Mouse (Mus musculus) heart, adult 2 months (tissue): ENCODE data around the gene Ctdnep1. TPM values are rescaled to one million over a fixed set of nuclear protein-coding genes. Genes with fewer than 3 reads are reported as not detected.
"Not testable (repeated sequence)": the region's sequence is repeated elsewhere in the genome, so short reads cannot be mapped to it uniquely, and the experiment has no call there.

ENCODE experiments used
- DNase-seq, 2 experiments: peaks; one replicate each; pipeline ENCODE4 v3.0.0; 2021
- H3K27ac ChIP-seq: fragments of 200-600 bp; 2 replicates; pipeline ENCODE4 v1.8.1; 2022
- H3K27me3 ChIP-seq: fragments of 200-500 bp; 2 replicates; pipeline ENCODE4 v1.6.1; 2012; ENCODE audit warnings: mild to moderate bottlenecking, low read length, inconsistent platforms, mixed read lengths; ENCODE audit not compliant: control insufficient read depth, insufficient read depth
- H3K36me3 ChIP-seq: fragments of 200-500 bp; 2 replicates; pipeline ENCODE4 v1.6.1; 2012; ENCODE audit warnings: low read length, inconsistent platforms; ENCODE audit not compliant: control insufficient read depth, insufficient read depth
- H3K4me1 ChIP-seq: fragments of 200-500 bp; 2 replicates; pipeline ENCODE4 v1.6.1; 2011; ENCODE audit warnings: low read length; ENCODE audit not compliant: control insufficient read depth, insufficient read depth
- H3K4me3 ChIP-seq: fragments of 200-600 bp; 2 replicates; pipeline ENCODE4 v1.8.1; 2022
- H3K79me2 ChIP-seq: fragments of 200-500 bp; replicated peaks from 2 replicates; pipeline ENCODE4 v1.6.1; 2012; ENCODE audit warnings: mild to moderate bottlenecking, inconsistent platforms, low read length, moderate library complexity, mixed read lengths; ENCODE audit not compliant: control insufficient read depth, insufficient read depth
- H3K9ac ChIP-seq: fragments of 200-500 bp; 2 replicates; pipeline ENCODE4 v1.6.1; 2012; ENCODE audit warnings: low read depth, mild to moderate bottlenecking, control low read depth, inconsistent platforms, low read length, mixed read lengths
- CTCF ChIP-seq: fragments of 200-600 bp; IDR thresholded peaks from 2 replicates; pipeline ENCODE4 v1.8.1; 2022; ENCODE audit warnings: antibody characterized with exemption, mild to moderate bottlenecking, moderate library complexity
- EP300 ChIP-seq: fragments of 200-500 bp; IDR thresholded peaks from 2 replicates; pipeline ENCODE4 v1.6.1; 2011; ENCODE audit warnings: low read depth, low read length, control low read depth; ENCODE audit not compliant: insufficient read depth
- POLR2A ChIP-seq: fragments of 200-500 bp; IDR thresholded peaks from 2 replicates; pipeline ENCODE4 v1.6.1; 2011; ENCODE audit warnings: mild to moderate bottlenecking, low read depth, low read length, control low read depth; ENCODE audit not compliant: insufficient read depth
- WGBS: fragments of 180-500 bp; shearing (Covaris S2); methylation state at CpG from one replicate; pipeline ENCODE4 v1.1.7; 2018; 5-methylcytosine and 5-hydroxymethylcytosine counted together
- intact Hi-C: fragments of 180-260 bp; cut with DNase I; formaldehyde crosslinking; loops from one replicate; pipeline ENCODE4 v1.15.1; 2025
- polyA plus RNA-seq: library from polyadenylated mRNA; depleted of rRNA; stranded (reverse); fragments of >200 nt; gene quantifications from 2 replicates; pipeline ENCODE4 v1.2.3, GENCODE M21; 2012
- total RNA-seq, 2 experiments: library from RNA; stranded (reverse); gene quantifications; 2 replicates each; pipeline ENCODE4 v1.2.3; 2021

Gene Ctdnep1
- total and polyA plus RNA-seq, 3 experiments, result 138 to 144 (median 143) TPM

DNA sequence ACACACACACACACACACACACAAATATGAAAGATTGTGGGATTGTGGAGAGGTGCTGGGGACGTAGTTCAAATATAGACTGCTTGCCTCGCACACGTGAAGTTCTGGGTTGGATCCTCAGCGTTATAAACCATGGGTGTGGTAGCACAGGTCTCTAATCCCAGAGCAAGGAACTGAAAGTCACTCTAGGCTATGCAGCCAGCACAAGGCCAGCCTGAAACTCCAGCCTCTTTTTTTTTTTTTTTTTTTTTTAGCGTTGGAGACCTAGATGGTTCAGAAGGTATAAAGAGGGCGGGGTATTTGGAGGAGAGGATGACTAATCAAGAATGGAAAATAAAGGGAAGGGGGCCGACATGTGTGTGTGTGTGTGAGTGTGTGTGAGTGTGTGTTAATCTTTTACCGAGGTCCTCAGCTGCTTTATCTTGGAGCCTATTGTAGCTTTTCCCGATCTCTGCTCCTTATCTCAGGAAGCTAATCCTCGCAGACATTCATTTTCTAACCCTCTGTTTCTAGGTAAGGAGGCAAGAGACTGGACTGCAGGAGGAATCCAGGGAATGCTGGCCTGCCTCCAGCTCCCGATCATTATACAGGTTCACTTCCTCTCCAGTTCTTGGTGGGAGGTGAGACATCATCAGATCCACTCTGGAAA lies 27.6 kb upstream of the Ctdnep1 start:
- DNase-seq, result no peak
- intact Hi-C loops, result no loop called here
- no peak overlapping the region for H3K9ac ChIP-seq

DNA sequence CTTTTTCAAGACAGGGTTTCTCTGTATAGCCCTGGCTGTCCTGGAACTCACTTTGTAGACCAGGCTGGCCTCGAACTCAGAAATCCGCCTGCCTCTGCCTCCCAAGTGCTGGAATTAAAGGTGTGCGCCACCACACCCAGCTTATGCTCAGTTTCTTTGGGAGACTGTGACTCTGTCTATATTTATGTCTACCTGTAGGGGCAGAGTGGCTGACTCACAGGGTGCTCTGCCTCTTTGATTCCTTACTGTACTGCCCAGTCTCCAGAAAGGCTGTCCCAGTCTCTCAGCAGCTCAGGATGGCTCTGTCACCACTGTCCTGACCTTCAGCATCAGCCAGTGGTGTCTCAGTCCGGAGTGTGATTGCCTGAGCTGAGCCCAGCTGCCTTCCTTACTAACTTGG lies 25.3 kb upstream of the Ctdnep1 start:
- 75% methylated on average over 4 of the region's 4 CpGs for WGBS
- DNase-seq, H3K36me3 ChIP-seq, H3K9ac ChIP-seq, H3K27ac ChIP-seq, H3K4me3 ChIP-seq, H3K79me2 ChIP-seq, intact Hi-C loops, H3K27me3 ChIP-seq, H3K4me1 ChIP-seq: not testable (repeated sequence)

More for the DNA sequence above, 27.6 kb upstream of the Ctdnep1 start:
- H3K36me3 ChIP-seq, result no peaks in the 10 kb centered on the region
- H3K79me2 ChIP-seq, result no peaks in the 10 kb centered on the region
- no peak for TF ChIP-seq EP300
- TF ChIP-seq POLR2A, result no peak
- no peak for TF ChIP-seq CTCF
- WGBS, result 23% methylated on average over 11 of the region's 11 CpGs
- H3K27me3 ChIP-seq, result no peaks in the 10 kb centered on the region
- no peak overlapping the region for H3K4me3 ChIP-seq
- H3K4me1 ChIP-seq, result no peaks in the 10 kb centered on the region; the same call in 1 of the 2 replicates
- no peak overlapping the region for H3K27ac ChIP-seq

DNA sequence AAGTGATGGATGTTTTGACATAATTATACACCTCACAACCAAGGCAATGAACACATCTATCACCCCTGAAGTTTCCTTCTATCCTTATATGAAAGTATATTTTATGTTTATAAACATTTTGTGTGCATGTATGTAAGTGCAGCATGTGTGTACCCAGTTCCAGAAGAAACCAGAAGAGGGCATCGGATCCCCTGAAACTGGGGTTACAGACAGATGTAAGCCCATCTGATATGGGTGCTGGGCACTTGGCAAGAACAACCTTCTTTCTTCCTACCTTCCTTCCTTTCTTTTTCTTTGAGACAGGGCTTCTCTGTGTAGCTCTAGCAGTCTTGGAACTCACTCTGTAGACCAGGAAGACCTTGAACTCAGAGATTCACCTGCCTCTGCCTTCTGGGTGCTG lies 24.7 kb upstream of the Ctdnep1 start:
- H3K27me3 ChIP-seq, result no peaks in the 10 kb centered on the region
- no peak overlapping the region for H3K4me3 ChIP-seq
- H3K9ac ChIP-seq, result no peak overlapping the region
- H3K4me1 ChIP-seq, result no peaks in the 10 kb centered on the region
- TF ChIP-seq CTCF (peak; percentile 22; the same call in 1 of the 2 replicates), POLR2A (no peak)
- H3K36me3 ChIP-seq, result no peaks in the 10 kb centered on the region
- H3K79me2 ChIP-seq, result no peaks in the 10 kb centered on the region
- H3K27ac ChIP-seq, result no peak overlapping the region
- no peak for DNase-seq
- 79% methylated on average over 1 of the region's 1 CpGs for WGBS
- intact Hi-C loops, result no loop called here

DNA sequence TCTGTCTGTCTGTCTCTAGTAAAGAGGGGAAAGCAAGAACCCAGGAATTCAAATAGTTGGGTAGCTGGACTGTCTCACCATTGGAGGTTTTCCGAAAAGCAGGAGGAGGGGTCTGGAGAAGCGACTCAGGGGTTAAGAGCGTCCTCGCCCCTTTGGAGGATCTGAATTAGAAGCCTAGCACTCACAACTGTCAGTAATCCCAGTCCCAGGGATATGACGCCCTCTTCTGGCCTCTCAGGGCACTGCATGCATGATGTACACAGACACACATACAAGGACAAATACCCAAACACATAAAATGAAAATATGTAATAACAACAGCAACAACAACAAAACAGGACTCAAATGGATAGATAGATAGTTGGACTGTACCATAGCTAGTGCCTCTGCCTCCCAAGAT lies 20.3 kb upstream of the Ctdnep1 start:
- Histone ChIP-seq H3K36me3 (no peaks in the 10 kb centered on the region), H3K27ac (no peak overlapping the region), H3K27me3 (peaks cover 7% of the 10 kb centered on the region), H3K4me3 (no peak overlapping the region), H3K4me1 (no peaks in the 10 kb centered on the region), H3K9ac (no peak overlapping the region), H3K79me2 (no peaks in the 10 kb centered on the region)
- intact Hi-C loops, result no loop called here
- TF ChIP-seq EP300 (no peak), CTCF (peak; percentile 34)
- WGBS, result 32% methylated on average over 5 of the region's 5 CpGs
- no peak for DNase-seq

DNA sequence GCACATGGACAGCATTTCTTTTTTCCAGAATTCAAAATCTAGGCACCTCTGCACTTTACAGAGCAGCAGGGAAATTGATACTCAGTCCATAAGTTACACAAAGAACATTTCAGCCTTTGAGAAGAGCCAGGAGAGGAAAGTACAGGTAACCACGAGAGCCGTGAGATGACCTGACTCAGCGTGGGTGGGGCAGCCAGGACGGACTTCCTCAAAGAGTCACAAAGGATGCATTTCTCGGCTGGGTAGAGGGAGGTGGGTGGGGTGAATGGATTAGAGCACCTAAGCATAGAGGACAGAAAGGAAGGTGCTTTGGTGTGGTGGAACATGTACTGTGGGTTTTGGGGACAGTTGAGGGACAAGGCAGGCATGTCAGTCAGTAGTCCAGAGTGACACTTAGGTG lies 19.1 kb upstream of the Ctdnep1 start:
- TF ChIP-seq EP300 (no peak), CTCF (no peak), POLR2A (no peak)
- Histone ChIP-seq H3K27me3 (peaks cover 11% of the 10 kb centered on the region), H3K27ac (no peak overlapping the region), H3K36me3 (no peaks in the 10 kb centered on the region), H3K79me2 (no peaks in the 10 kb centered on the region), H3K4me1 (peaks cover under 1% of the 10 kb centered on the region; the same call in 1 of the 2 replicates), H3K4me3 (no peak overlapping the region), H3K9ac (no peak overlapping the region)
- intact Hi-C loops, result no loop called here
- DNase-seq, result no peak
- WGBS, result 36% methylated on average over 5 of the region's 5 CpGs

DNA sequence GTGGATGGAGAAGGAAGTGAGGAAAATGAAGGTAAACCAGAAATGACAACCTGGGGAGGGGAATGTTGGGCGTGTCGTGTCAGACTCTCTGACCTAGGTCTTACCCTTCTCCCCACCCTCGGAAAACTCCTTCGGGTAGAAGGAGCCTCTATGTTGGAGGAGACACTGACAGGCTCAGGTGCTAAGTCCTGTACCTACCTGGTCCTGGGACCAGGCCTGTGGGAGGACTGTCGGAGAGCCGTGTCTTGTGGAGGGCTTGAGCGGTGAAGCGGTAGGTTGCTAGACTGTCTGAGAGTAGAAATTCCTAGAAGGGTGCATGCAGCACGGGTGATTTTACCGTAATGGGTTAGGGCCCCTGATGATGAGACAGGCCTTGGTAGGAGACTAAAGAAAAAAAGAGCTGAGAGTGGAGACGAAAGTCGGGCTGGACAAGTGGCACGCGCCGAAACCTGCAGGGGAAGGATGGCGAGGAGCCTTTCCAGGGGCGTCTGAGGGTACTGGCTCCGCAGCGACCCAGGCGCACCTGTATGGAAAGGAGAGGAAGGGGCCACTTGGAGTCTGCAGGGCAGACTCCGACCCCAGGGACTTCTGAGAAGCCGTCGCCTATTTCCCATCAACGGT lies 16.2 kb upstream of the Ctdnep1 start, which contains the start of gene Cldn7:
Cldn7 (plus strand) TSS at position 130 of the 621 bp plus-strand sequence.
- H3K9ac ChIP-seq, result no peak within 1 kb of the TSS
- DNase-seq, result no peak
- WGBS, result 27% methylated on average over 24 of the region's 24 CpGs
- no peaks in the 10 kb centered on the region for H3K36me3 ChIP-seq
- H3K79me2 ChIP-seq, result no peaks in the 10 kb centered on the region
- peaks cover 11% of the 10 kb centered on the region for H3K27me3 ChIP-seq
- no peak within 1 kb of the TSS for H3K27ac ChIP-seq
- TF ChIP-seq CTCF (no peak), POLR2A (no peak), EP300 (no peak)
- intact Hi-C loops, result no loop called here
- H3K4me3 ChIP-seq, result no peak within 1 kb of the TSS
- peaks cover 2% of the 10 kb centered on the region; the same call in 1 of the 2 replicates for H3K4me1 ChIP-seq
